Mouse (Mus musculus) regulatory T cell (primary cell): ENCODE results near the gene Foxp1.

Experiments
- in situ Hi-C: fragments of 300-600 bp; cut with MboI, MseI; formaldehyde crosslinking; loops from one replicate; pipeline ENCODE4 v1.15.1; 2025; ENCODE audit warnings: high pct_unique_total_duplicates

Gene Foxp1

DNA sequence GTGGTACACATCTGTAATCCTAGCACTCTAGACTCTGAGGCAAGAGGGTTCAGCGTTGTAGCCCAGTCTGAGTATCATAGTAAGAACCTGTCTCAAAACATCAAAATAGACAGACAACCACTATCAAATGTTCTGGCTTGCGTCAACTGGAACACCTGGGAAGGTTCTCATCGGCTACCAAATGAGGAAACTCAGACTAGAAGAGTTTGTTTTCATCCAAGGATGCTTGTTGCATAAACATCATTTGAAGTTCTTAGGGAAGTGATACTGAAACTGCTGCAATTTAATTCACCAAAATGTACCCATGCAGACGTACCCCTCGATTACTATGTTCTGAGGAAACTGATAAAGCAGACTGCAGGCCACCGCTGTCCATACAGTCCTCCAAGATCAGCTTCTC is 222.3 kb downstream of the Foxp1 start:
- in situ Hi-C loops = no loop called here

- in situ Hi-C loops = no loop called here
Measured at GRCm38 (mm10) chr6:99299196-99299595, 223.3 kb downstream of the Foxp1 start.

GRCm38 (mm10) chr6:99297535-99297934 is 225.0 kb downstream of the Foxp1 start:
- in situ Hi-C loops = no loop called here

- in situ Hi-C loops = no loop called here
Measured at GRCm38 (mm10) chr6:99295495-99295894, 227.0 kb downstream of the Foxp1 start.

DNA sequence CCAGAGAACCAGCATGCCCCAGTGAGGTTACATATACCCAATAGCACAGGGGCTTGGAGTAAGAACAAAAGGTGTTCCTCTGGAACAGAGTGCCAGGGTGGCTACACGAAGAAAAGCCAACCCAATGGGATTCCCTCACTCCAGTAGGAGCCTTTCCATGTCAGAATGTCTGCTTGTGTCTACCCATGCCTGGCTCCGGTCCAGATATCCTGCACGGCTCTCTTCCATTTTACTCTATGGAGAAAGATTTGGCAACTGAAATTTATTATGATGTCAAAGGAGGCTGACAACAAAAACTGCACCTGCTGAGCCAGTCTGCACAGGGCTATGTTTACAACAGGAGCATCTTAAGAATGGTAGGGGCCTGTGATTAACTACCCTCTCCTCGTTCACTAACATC is 233.3 kb downstream of the Foxp1 start:
- in situ Hi-C loops = loop anchor here (10.0 kb wide), 1 partner anchor 1974 kb away; no protein-coding TSS in a partner anchor

DNA sequence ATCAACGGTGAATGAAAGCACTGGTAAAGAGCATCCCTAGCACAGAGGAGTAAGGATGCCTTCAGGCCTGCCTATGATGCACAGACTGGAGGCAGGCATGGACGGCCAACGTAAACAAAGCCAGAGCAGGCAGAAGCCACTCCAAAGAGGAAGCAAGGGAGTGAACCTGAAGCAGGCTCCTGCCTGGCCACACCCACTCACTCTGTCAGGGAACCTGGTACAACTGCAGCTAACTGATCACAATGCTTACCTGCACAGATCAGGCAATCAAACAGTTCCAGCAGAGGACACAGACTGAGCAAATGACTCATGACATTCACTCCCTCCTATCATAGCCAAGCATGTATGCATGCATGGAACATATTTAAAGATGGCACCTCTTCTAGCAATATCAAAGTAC is 237.5 kb downstream of the Foxp1 start:
- in situ Hi-C loops = loop anchor here (10.0 kb wide), 1 partner anchor 1970 kb away; no protein-coding TSS in a partner anchor

GRCm38 (mm10) chr6:99284019-99284418 is 238.5 kb downstream of the Foxp1 start:
- in situ Hi-C loops = loop anchor here (10.0 kb wide), 1 partner anchor 1969 kb away; no protein-coding TSS in a partner anchor

DNA sequence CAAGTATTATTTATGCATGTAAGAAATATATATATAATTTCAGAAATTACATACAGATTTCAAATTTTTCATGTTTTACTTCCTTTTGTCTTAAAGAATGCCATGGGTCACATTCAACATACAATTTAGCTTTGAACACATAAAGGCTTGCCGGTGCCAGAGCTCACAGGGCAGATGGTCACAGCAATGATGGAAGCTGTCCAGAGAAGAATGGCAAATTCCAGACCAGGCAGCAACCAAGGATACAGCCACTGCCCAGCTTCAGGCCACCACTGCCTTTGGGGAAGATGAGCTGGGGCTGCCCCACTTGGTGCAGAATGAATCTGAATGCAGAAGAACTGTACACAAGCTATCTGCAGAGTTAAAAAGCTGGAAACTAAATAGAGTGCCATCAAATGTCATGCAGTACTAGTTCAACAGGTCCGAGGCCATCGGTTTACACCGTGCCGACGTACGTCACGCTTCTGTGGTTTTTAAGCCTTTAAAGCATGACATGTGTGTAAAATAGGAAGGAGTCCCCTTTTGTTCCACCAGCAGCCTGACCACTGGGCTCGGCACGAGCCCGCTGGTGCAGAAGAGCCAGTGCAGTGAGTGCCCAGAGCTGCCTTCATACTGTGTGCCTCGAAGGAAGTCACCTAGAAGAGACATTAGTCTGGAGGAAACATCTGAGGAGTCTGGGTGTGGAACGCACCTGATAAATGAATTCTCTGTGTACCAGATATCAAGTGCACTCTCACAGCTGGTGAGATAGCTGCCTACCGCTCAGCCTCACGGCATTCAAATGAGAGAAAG is 239.5 kb downstream of the Foxp1 start:
- in situ Hi-C loops = loop anchor here (10.0 kb wide), 1 partner anchor 1968 kb away; no protein-coding TSS in a partner anchor

GRCm38 (mm10) chr6:99281433-99281832 is 241.1 kb downstream of the Foxp1 start:
- in situ Hi-C loops = loop anchor here (10.0 kb wide), 1 partner anchor 1967 kb away; no protein-coding TSS in a partner anchor

DNA sequence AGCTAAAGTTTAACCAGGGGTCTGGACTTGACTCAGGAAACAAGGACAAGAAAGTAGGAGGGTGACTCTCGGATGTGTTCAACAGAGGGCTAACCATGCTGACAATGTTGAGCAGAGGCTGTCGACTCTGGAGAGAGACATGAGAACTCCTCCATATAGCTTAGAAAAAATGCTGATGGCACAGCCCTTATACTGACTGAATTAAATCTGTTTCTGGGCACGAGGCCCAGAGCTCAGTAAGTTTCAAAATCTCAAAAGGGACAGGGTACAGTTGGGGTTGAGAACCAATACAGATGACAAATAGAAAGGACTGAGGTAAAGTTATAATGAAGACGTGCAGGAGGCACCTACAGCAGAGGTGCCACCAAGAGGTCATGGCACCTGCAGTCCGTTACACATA is 241.9 kb downstream of the Foxp1 start:
- in situ Hi-C loops = loop anchor here (10.0 kb wide), 1 partner anchor 1966 kb away; no protein-coding TSS in a partner anchor

DNA sequence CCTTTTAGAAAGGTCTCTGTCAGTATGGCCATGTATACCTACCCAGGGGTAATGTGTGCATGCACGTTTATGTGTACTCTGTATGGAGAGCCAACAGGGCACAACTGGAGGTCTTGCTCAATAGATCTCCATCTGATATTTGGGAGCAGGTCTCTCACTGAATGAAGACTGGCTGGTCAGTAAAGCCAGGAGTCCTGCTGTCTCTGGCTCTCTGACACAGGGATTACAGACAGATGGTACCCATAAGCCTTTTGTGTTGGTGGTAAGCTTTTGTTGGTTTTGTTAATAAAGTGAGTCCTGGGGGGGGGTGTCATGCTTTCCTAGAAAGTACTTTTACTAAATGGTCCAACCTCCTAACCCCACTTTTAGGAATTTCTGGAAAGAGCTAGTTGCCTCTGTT is 245.3 kb downstream of the Foxp1 start:
- in situ Hi-C loops = loop anchor here (5.0 kb wide), 1 partner anchor 105 kb away; no protein-coding TSS in a partner anchor

- in situ Hi-C loops = loop anchor here (5.0 kb wide), 1 partner anchor 106 kb away; no protein-coding TSS in a partner anchor
Measured at GRCm38 (mm10) chr6:99276297-99276653, 246.2 kb downstream of the Foxp1 start.

GRCm38 (mm10) chr6:99275381-99276296 is 246.9 kb downstream of the Foxp1 start:
- in situ Hi-C loops = loop anchor here (5.0 kb wide), 1 partner anchor 107 kb away; no protein-coding TSS in a partner anchor

DNA sequence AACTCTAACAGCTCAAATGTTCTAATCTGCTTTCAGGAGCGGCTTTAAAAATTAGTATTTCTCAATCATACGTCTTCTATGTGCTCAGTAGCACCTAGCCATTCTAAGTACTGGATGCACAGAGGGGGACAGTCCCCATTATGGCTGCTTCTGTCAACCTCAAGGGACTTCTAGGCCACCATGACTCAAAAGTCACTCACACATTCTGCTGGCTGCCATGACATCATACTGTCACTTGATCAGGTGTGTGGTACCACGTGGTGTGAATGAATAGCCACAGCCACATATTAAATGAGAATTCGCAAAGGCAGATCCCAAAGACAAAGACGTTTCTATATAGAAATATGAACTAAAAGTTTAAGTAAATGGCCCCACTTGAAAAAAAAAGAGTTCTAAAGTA is 247.9 kb downstream of the Foxp1 start:
- in situ Hi-C loops = loop anchor here (5.0 kb wide), 1 partner anchor 108 kb away; no protein-coding TSS in a partner anchor

GRCm38 (mm10) chr6:99274222-99274621 is 248.3 kb downstream of the Foxp1 start:
- in situ Hi-C loops = no loop called here

- in situ Hi-C loops = no loop called here
Measured at GRCm38 (mm10) chr6:99273177-99273576, 249.3 kb downstream of the Foxp1 start.

- in situ Hi-C loops = no loop called here
Measured at GRCm38 (mm10) chr6:99272174-99272573, 250.3 kb downstream of the Foxp1 start.

DNA sequence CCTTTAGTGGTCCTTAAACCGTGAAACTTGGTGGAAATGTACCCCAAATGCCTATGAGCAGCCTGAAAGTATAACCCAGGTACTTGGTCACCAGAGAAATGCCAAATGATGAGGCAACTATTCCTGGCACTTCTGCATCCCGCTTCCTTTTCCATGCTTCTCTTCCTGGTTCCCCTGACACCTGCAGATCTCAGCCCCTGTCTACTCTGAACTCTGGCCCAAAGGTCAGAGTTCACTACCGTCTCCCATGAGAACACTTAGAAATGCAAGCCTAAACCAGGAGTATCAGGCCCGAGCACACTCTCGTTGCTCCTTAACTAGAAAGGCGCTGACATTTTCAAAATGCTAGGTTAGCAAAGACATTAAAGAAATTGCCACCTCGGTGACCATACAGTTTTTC is 250.8 kb downstream of the Foxp1 start:
- in situ Hi-C loops = no loop called here

DNA sequence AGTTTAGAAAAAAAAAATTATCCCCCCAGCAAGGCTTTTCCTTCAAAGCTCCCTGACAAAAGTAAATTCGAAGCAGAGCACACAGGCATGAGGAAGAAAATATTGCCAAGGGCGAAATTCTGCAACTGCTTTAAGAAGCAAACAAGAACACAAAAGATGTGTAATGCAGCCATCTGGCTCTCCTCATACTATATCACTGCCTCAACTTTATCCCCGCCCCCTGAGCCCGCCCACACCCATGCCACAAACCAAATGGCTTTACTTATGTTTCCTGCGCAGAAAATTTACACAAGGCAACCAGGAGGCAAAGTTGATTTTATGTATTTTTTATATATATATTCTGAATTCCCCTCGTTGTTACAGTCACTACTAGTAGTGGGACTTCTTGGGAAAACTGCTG is 252.6 kb downstream of the Foxp1 start:
- in situ Hi-C loops = loop anchor here (10.0 kb wide), 1 partner anchor 165 kb away; no protein-coding TSS in a partner anchor

GRCm38 (mm10) chr6:99268171-99269061 is 254.1 kb downstream of the Foxp1 start:
- in situ Hi-C loops = loop anchor here (10.0 kb wide), 1 partner anchor 166 kb away; no protein-coding TSS in a partner anchor
